Mouse (Mus musculus) mouse trophoblast stem cell (cell line): Measurements from ENCODE around the gene Kpna4.
"Not testable (repeated sequence)": the region's sequence is repeated elsewhere in the genome, so short reads cannot be mapped to it uniquely, and the experiment has no call there.

Experiments
- in situ Hi-C, 2 experiments: fragments of 300-500 bp; cut with MseI, MboI; formaldehyde crosslinking; loops; 2 replicates in 1 of 2; 3 replicates in 1 of 2; pipeline ENCODE4 v1.15.1; 2025

Kpna4 gene

GRCm38 (mm10) chr3:69109079-69109478, 17.8 kb downstream of the Kpna4 start:
- in situ Hi-C loops, result no loop called here

GRCm38 (mm10) chr3:69094456-69094855, 32.5 kb downstream of the Kpna4 start:
- in situ Hi-C loops, result no loop called here

- in situ Hi-C loops, result no loop called here
Observed at GRCm38 (mm10) chr3:69064005-69064404, 62.9 kb downstream of the Kpna4 start.

GRCm38 (mm10) chr3:69062764-69063163, 64.1 kb downstream of the Kpna4 start:
- in situ Hi-C loops, result no loop called here

GRCm38 (mm10) chr3:69060672-69061071, 66.2 kb downstream of the Kpna4 start:
- in situ Hi-C loops, result no loop called here

- in situ Hi-C loops, result no loop called here
Observed at GRCm38 (mm10) chr3:69055871-69056270, 71.0 kb downstream of the Kpna4 start.

- in situ Hi-C loops, result no loop called here
Observed at GRCm38 (mm10) chr3:69054760-69055432, 72.0 kb downstream of the Kpna4 start.

GRCm38 (mm10) chr3:69051894-69052293, 75.0 kb downstream of the Kpna4 start:
- in situ Hi-C loops, result no loop called here

GRCm38 (mm10) chr3:69049011-69049410, 77.9 kb downstream of the Kpna4 start:
- in situ Hi-C loops, result no loop called here

GRCm38 (mm10) chr3:69047684-69048083, 79.2 kb downstream of the Kpna4 start:
- in situ Hi-C loops, result no loop called here

GRCm38 (mm10) chr3:69046509-69046908, 80.4 kb downstream of the Kpna4 start:
- in situ Hi-C loops, result no loop called here

GRCm38 (mm10) chr3:69045750-69046149, 81.2 kb downstream of the Kpna4 start:
- in situ Hi-C loops, result no loop called here

- in situ Hi-C loops, result no loop called here
Observed at GRCm38 (mm10) chr3:69045400-69045703, 81.6 kb downstream of the Kpna4 start.

- in situ Hi-C loops, result no loop called here
Observed at GRCm38 (mm10) chr3:69044645-69045399, 82.1 kb downstream of the Kpna4 start, which contains the start of gene Trim59. Trim59 (minus strand) TSS chr3:69044755.

GRCm38 (mm10) chr3:69044167-69044591, 82.7 kb downstream of the Kpna4 start:
- in situ Hi-C loops, result no loop called here

GRCm38 (mm10) chr3:69041298-69041697, 85.6 kb downstream of the Kpna4 start:
- in situ Hi-C loops, result no loop called here

- in situ Hi-C loops, result no loop called here
Observed at GRCm38 (mm10) chr3:69040105-69040504, 86.8 kb downstream of the Kpna4 start.

- in situ Hi-C loops, result no loop called here
Observed at GRCm38 (mm10) chr3:69026133-69026783, 100.7 kb downstream of the Kpna4 start.

GRCm38 (mm10) chr3:69020764-69021163, 106.1 kb downstream of the Kpna4 start:
- in situ Hi-C loops, result no loop called here

- in situ Hi-C loops, result no loop called here
Observed at GRCm38 (mm10) chr3:69020285-69020684, 106.6 kb downstream of the Kpna4 start.

- in situ Hi-C loops, result not testable (repeated sequence)
Observed at GRCm38 (mm10) chr3:69018635-69019034, 108.3 kb downstream of the Kpna4 start.

GRCm38 (mm10) chr3:69017181-69017580, 109.7 kb downstream of the Kpna4 start:
- in situ Hi-C loops, result no loop called here
